Mouse (Mus musculus) liver, adult 2 months (tissue): ENCODE measurements around the gene Gm17334.

ENCODE experiments used
- CTCF ChIP-seq: fragments of 200-500 bp; IDR thresholded peaks from 2 replicates; pipeline ENCODE4 v1.5.1; 2011; ENCODE audit warnings: low read depth, low read length, control low read depth
- POLR2A ChIP-seq: fragments of 200-500 bp; IDR thresholded peaks from 2 replicates; pipeline ENCODE4 v1.6.1; 2011; ENCODE audit warnings: low read length, control low read depth; ENCODE audit not compliant: insufficient read depth; ENCODE audit errors: extremely low read depth

DNA sequence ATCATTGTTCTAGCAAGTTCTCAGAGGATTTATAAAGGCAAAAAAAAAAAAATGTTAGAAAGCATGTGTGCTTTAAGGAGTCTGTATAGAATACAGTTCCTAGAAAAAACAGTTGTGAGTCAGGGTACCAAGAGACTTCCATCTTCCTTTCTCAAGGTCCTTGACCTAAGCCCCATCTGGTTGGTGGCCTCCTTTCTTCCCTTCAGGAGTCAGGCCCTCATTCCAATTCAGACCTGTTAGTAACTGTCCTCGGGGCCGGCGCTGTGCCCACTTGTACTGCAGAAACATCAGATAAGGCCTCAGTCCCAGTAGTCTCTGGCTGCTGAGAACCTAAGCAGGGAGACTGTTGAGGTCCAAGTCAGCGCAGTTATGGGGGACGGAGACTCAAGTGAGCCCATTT lies at the start of gene Gm17334:
- no peak for TF ChIP-seq POLR2A
- TF ChIP-seq CTCF = no peak
